Mouse (Mus musculus) gastrocnemius, postnatal 10 days (tissue): Measurements from ENCODE around the gene Ap1b1. TPM values are rescaled to one million over a fixed set of nuclear protein-coding genes. Genes with fewer than 3 reads are reported as not detected.

Experiments used
- DNase-seq: peaks from one replicate; pipeline ENCODE4 v3.0.0; 2021; ENCODE audit warnings: mixed read lengths
- long read RNA-seq, 2 experiments: library from polyadenylated mRNA; stranded (forward); transcript quantifications; one replicate each; pipeline ENCODE4 v2.0.0; 2021
- total RNA-seq, 2 experiments: library from RNA; stranded (reverse); gene quantifications; 2 replicates each; pipeline ENCODE4 v1.2.3; 2021

The Ap1b1 gene
- total RNA-seq: 10 to 100 TPM; 40.5 to 49.5 TPM
- long read RNA-seq, experiment 1, full-length matches to known transcripts: 44 of 73 reads
- long read RNA-seq, experiment 1, partial matches to known transcripts: 25 of 73 reads
- long read RNA-seq, experiment 1, other reads (novel, unspliced or antisense): 4 of 73 reads
- long read RNA-seq, experiment 2, full-length matches to known transcripts: 26 of 56 reads
- long read RNA-seq, experiment 2, partial matches to known transcripts: 24 of 56 reads
- long read RNA-seq, experiment 2, other reads (novel, unspliced or antisense): 6 of 56 reads

GRCm38 (mm10) chr11:4986695-4987486, at the start of gene Ap1b1:
Gene Ap1b1, plus strand, starts transcription at chr11:4986824.
- peak; percentile 90 for DNase-seq

GRCm38 (mm10) chr11:4946530-4946929, 40.1 kb upstream of the Ap1b1 start:
- DNase-seq: no peak

- peak; percentile 20 for DNase-seq
These were observed 39.4 kb upstream of the Ap1b1 start for GRCm38 (mm10) chr11:4946947-4947812.

GRCm38 (mm10) chr11:4947813-4948174, 38.8 kb upstream of the Ap1b1 start, which contains the start of gene Nefh:
Gene Nefh, minus strand, starts transcription at chr11:4948064.
- DNase-seq: no peak

- DNase-seq: no peak
These were observed 37.8 kb upstream of the Ap1b1 start for GRCm38 (mm10) chr11:4948792-4949191.

- DNase-seq: peak; percentile 77
These were observed 37.2 kb upstream of the Ap1b1 start for GRCm38 (mm10) chr11:4949256-4950044.

- DNase-seq: no peak
These were observed 33.2 kb upstream of the Ap1b1 start for GRCm38 (mm10) chr11:4953401-4953800.

GRCm38 (mm10) chr11:4953918-4954317, 32.7 kb upstream of the Ap1b1 start:
- peak; percentile 12 for DNase-seq

GRCm38 (mm10) chr11:4963099-4963808, 23.4 kb upstream of the Ap1b1 start:
- peak; percentile 16 for DNase-seq

- no peak for DNase-seq
These were observed 20.3 kb upstream of the Ap1b1 start for GRCm38 (mm10) chr11:4966325-4966724.

- DNase-seq: no peak
These were observed 19.7 kb upstream of the Ap1b1 start for GRCm38 (mm10) chr11:4966888-4967287.

- no peak for DNase-seq
These were observed 19.1 kb upstream of the Ap1b1 start for GRCm38 (mm10) chr11:4967549-4967948.

- peak; percentile 34 for DNase-seq
These were observed 18.2 kb upstream of the Ap1b1 start for GRCm38 (mm10) chr11:4968376-4968775.

GRCm38 (mm10) chr11:4972967-4973870, 13.4 kb upstream of the Ap1b1 start:
- peak; percentile 39 for DNase-seq

GRCm38 (mm10) chr11:4973871-4974256, 12.8 kb upstream of the Ap1b1 start:
- DNase-seq: no peak

- no peak for DNase-seq
These were observed 12.1 kb upstream of the Ap1b1 start for GRCm38 (mm10) chr11:4974376-4975122.

- peak; percentile 78 for DNase-seq
These were observed 11.0 kb upstream of the Ap1b1 start for GRCm38 (mm10) chr11:4975623-4976022.

- DNase-seq: no peak
These were observed 3.6 kb upstream of the Ap1b1 start for GRCm38 (mm10) chr11:4983010-4983409.

GRCm38 (mm10) chr11:4983538-4983937, 3.1 kb upstream of the Ap1b1 start:
- DNase-seq: no peak
